Mouse (Mus musculus): ENCODE data around the gene Olfr466. TPM values are rescaled to one million over a fixed set of nuclear protein-coding genes. Genes with fewer than 3 reads are reported as not detected.
A peak's percentile ranks its signal among the peaks of the same experiment; 100 is the strongest.

The Olfr466 gene
- polyA plus RNA-seq (2015; fragmentation: Nextera tagmentation; extraction: Ambion mirVana): not detected in 2 replicates

GRCm38 (mm10) chr13:65149940-65150339 lies at the start of gene Olfr466:
Olfr466 (plus strand) TSS chr13:65150240.
- no peaks in the 10 kb centered on the region for H3K27me3 ChIP-seq (replicated peaks; ENCODE audit: control insufficient read depth, insufficient read depth, low read length)
- H3K4me3 ChIP-seq (ENCODE audit: low read length): no peak within 1 kb of the TSS
- 74% methylated on average over 1 of the region's 1 CpGs for WGBS
- H3K4me1 ChIP-seq (ENCODE audit: control insufficient read depth, insufficient read depth, low read depth, low read length): no peaks in the 10 kb centered on the region
- no peak within 1 kb of the TSS for H3K27ac ChIP-seq (ENCODE audit: low read depth, low read length)
- no peaks in the 10 kb centered on the region for H3K9me3 ChIP-seq (ENCODE audit: control insufficient read depth, low read length)
- H3K4me2 ChIP-seq (ENCODE audit: low read length): no peak within 1 kb of the TSS
- no peaks in the 10 kb centered on the region for H3K36me3 ChIP-seq (ENCODE audit: control insufficient read depth, insufficient read depth, low read length)
- H3K9ac ChIP-seq (ENCODE audit: low read depth, low read length): no peak within 1 kb of the TSS
- ATAC-seq: no peak

- ATAC-seq: no peak
- H3K4me3 ChIP-seq (ENCODE audit: low read length): no peak overlapping the region
- peaks cover 5% of the 10 kb centered on the region; the same call in 1 of the 2 replicates for H3K9me3 ChIP-seq (ENCODE audit: control insufficient read depth, low read length)
- no peaks in the 10 kb centered on the region for H3K27me3 ChIP-seq (replicated peaks; ENCODE audit: control insufficient read depth, insufficient read depth, low read length)
- WGBS: 96% methylated on average over 9 of the region's 9 CpGs
- H3K9ac ChIP-seq (ENCODE audit: low read depth, low read length): no peak overlapping the region
- H3K4me1 ChIP-seq (ENCODE audit: control insufficient read depth, insufficient read depth, low read depth, low read length): no peaks in the 10 kb centered on the region
- no peak overlapping the region for H3K27ac ChIP-seq (ENCODE audit: low read depth, low read length)
- H3K36me3 ChIP-seq (ENCODE audit: control insufficient read depth, insufficient read depth, low read length): peaks cover 4% of the 10 kb centered on the region; the same call in 1 of the 2 replicates
- H3K4me2 ChIP-seq (ENCODE audit: low read length): no peak overlapping the region
These were observed 49.4 kb upstream of the Olfr466 start for GRCm38 (mm10) chr13:65100678-65101077.

GRCm38 (mm10) chr13:65101232-65101631 lies 48.8 kb upstream of the Olfr466 start:
- ATAC-seq: no peak
- Histone ChIP-seq H3K4me3 (ENCODE audit: low read length) (no peak overlapping the region), H3K9me3 (ENCODE audit: control insufficient read depth, low read length) (peaks cover 5% of the 10 kb centered on the region; the same call in 1 of the 2 replicates), H3K27me3 (replicated peaks; ENCODE audit: control insufficient read depth, insufficient read depth, low read length) (no peaks in the 10 kb centered on the region), H3K4me1 (ENCODE audit: control insufficient read depth, insufficient read depth, low read depth, low read length) (no peaks in the 10 kb centered on the region), H3K9ac (ENCODE audit: low read depth, low read length) (no peak overlapping the region), H3K4me2 (ENCODE audit: low read length) (no peak overlapping the region), H3K36me3 (ENCODE audit: control insufficient read depth, insufficient read depth, low read length) (peaks cover 4% of the 10 kb centered on the region; the same call in 1 of the 2 replicates), H3K27ac (ENCODE audit: low read depth, low read length) (no peak overlapping the region)
- WGBS: 98% methylated on average over 3 of the region's 3 CpGs

GRCm38 (mm10) chr13:65111961-65112360 lies 38.1 kb upstream of the Olfr466 start:
- Histone ChIP-seq H3K9ac (ENCODE audit: low read depth, low read length) (peak overlapping the region; percentile 96), H3K27me3 (replicated peaks; ENCODE audit: control insufficient read depth, insufficient read depth, low read length) (no peaks in the 10 kb centered on the region), H3K9me3 (ENCODE audit: control insufficient read depth, low read length) (peaks cover 3% of the 10 kb centered on the region; the same call in 1 of the 2 replicates), H3K4me1 (ENCODE audit: control insufficient read depth, insufficient read depth, low read depth, low read length) (peaks cover 17% of the 10 kb centered on the region), H3K4me2 (ENCODE audit: low read length) (peak overlapping the region; percentile 88), H3K27ac (ENCODE audit: low read depth, low read length) (peak overlapping the region; percentile 88), H3K4me3 (ENCODE audit: low read length) (peak overlapping the region; percentile 93), H3K36me3 (ENCODE audit: control insufficient read depth, insufficient read depth, low read length) (no peaks in the 10 kb centered on the region)
- 2% methylated on average over 5 of the region's 5 CpGs for WGBS
- no peak for ATAC-seq

GRCm38 (mm10) chr13:65112459-65113110 lies 37.5 kb upstream of the Olfr466 start, which contains the start of gene Mfsd14b:
Mfsd14b (minus strand) TSS chr13:65112975.
- WGBS: under 1% methylated on average over 52 of the region's 60 CpGs
- Histone ChIP-seq H3K27ac (ENCODE audit: low read depth, low read length) (peak within 1 kb of the TSS; percentile 88), H3K4me1 (ENCODE audit: control insufficient read depth, insufficient read depth, low read depth, low read length) (peaks cover 17% of the 10 kb centered on the region), H3K9me3 (ENCODE audit: control insufficient read depth, low read length) (peaks cover 2% of the 10 kb centered on the region; the same call in 1 of the 2 replicates), H3K27me3 (replicated peaks; ENCODE audit: control insufficient read depth, insufficient read depth, low read length) (no peaks in the 10 kb centered on the region), H3K36me3 (ENCODE audit: control insufficient read depth, insufficient read depth, low read length) (no peaks in the 10 kb centered on the region), H3K4me2 (ENCODE audit: low read length) (peak within 1 kb of the TSS; percentile 88), H3K9ac (ENCODE audit: low read depth, low read length) (peak within 1 kb of the TSS; percentile 96), H3K4me3 (ENCODE audit: low read length) (peak within 1 kb of the TSS; percentile 93)
- peak; percentile 100 for ATAC-seq

- Histone ChIP-seq H3K4me3 (ENCODE audit: low read length) (peak overlapping the region; percentile 93), H3K9me3 (ENCODE audit: control insufficient read depth, low read length) (no peaks in the 10 kb centered on the region), H3K4me2 (ENCODE audit: low read length) (peak overlapping the region; percentile 48), H3K27ac (ENCODE audit: low read depth, low read length) (peak overlapping the region; percentile 88), H3K36me3 (ENCODE audit: control insufficient read depth, insufficient read depth, low read length) (no peaks in the 10 kb centered on the region), H3K4me1 (ENCODE audit: control insufficient read depth, insufficient read depth, low read depth, low read length) (peaks cover 17% of the 10 kb centered on the region), H3K9ac (ENCODE audit: low read depth, low read length) (peak overlapping the region; percentile 96), H3K27me3 (replicated peaks; ENCODE audit: control insufficient read depth, insufficient read depth, low read length) (no peaks in the 10 kb centered on the region)
- WGBS: 48% methylated on average over 3 of the region's 3 CpGs
- ATAC-seq: peak; percentile 62
These were observed 36.8 kb upstream of the Olfr466 start for GRCm38 (mm10) chr13:65113239-65113638.

- H3K27me3 ChIP-seq (replicated peaks; ENCODE audit: control insufficient read depth, insufficient read depth, low read length): no peaks in the 10 kb centered on the region
- ATAC-seq: no peak
- no peak overlapping the region for H3K4me3 ChIP-seq (ENCODE audit: low read length)
- no peak overlapping the region for H3K4me2 ChIP-seq (ENCODE audit: low read length)
- H3K4me1 ChIP-seq (ENCODE audit: control insufficient read depth, insufficient read depth, low read depth, low read length): no peaks in the 10 kb centered on the region
- H3K36me3 ChIP-seq (ENCODE audit: control insufficient read depth, insufficient read depth, low read length): no peaks in the 10 kb centered on the region
- 69% methylated on average over 3 of the region's 3 CpGs for WGBS
- no peak overlapping the region for H3K27ac ChIP-seq (ENCODE audit: low read depth, low read length)
- no peaks in the 10 kb centered on the region for H3K9me3 ChIP-seq (ENCODE audit: control insufficient read depth, low read length)
- no peak overlapping the region for H3K9ac ChIP-seq (ENCODE audit: low read depth, low read length)
These were observed 29.1 kb upstream of the Olfr466 start for GRCm38 (mm10) chr13:65120984-65121383.

- Histone ChIP-seq H3K4me3 (ENCODE audit: low read length) (no peak overlapping the region), H3K4me2 (ENCODE audit: low read length) (no peak overlapping the region), H3K4me1 (ENCODE audit: control insufficient read depth, insufficient read depth, low read depth, low read length) (no peaks in the 10 kb centered on the region), H3K9ac (ENCODE audit: low read depth, low read length) (no peak overlapping the region), H3K9me3 (ENCODE audit: control insufficient read depth, low read length) (no peaks in the 10 kb centered on the region), H3K27ac (ENCODE audit: low read depth, low read length) (no peak overlapping the region), H3K27me3 (replicated peaks; ENCODE audit: control insufficient read depth, insufficient read depth, low read length) (no peaks in the 10 kb centered on the region), H3K36me3 (ENCODE audit: control insufficient read depth, insufficient read depth, low read length) (no peaks in the 10 kb centered on the region)
- no peak for ATAC-seq
- WGBS: 87% methylated on average over 1 of the region's 1 CpGs
These were observed 27.9 kb upstream of the Olfr466 start for GRCm38 (mm10) chr13:65122111-65122510.

- Histone ChIP-seq H3K36me3 (ENCODE audit: control insufficient read depth, insufficient read depth, low read length) (no peaks in the 10 kb centered on the region), H3K4me2 (ENCODE audit: low read length) (no peak overlapping the region), H3K4me1 (ENCODE audit: control insufficient read depth, insufficient read depth, low read depth, low read length) (no peaks in the 10 kb centered on the region), H3K27ac (ENCODE audit: low read depth, low read length) (no peak overlapping the region), H3K9ac (ENCODE audit: low read depth, low read length) (no peak overlapping the region), H3K27me3 (replicated peaks; ENCODE audit: control insufficient read depth, insufficient read depth, low read length) (no peaks in the 10 kb centered on the region), H3K4me3 (ENCODE audit: low read length) (no peak overlapping the region), H3K9me3 (ENCODE audit: control insufficient read depth, low read length) (no peaks in the 10 kb centered on the region)
- ATAC-seq: no peak
- 78% methylated on average over 3 of the region's 3 CpGs for WGBS
These were observed 22.8 kb upstream of the Olfr466 start for GRCm38 (mm10) chr13:65127063-65127847.

Data from hindbrain, embryonic 16.5 days (tissue).